Mouse (Mus musculus) stomach, postnatal 0 days (tissue): Measurements from ENCODE around the gene Gm20458.

Experiments used
- CTCF ChIP-seq: IDR thresholded peaks from 2 replicates; pipeline ENCODE4 v1.5.1; 2016; ENCODE audit warnings: antibody characterized with exemption, low read depth, mild to moderate bottlenecking, moderate library complexity
- EP300 ChIP-seq: optimal IDR thresholded peaks from 2 replicates; pipeline ENCODE3; 2016; ENCODE audit warnings: antibody characterized with exemption

- TF ChIP-seq CTCF (no peak), EP300 (no peak)
Observed at GRCm38 (mm10) chr2:164437710-164438109, 23.1 kb upstream of the Gm20458 start.
